10 mouse cellular contexts compared by ENCODE assay signal in the genomic region with DNA sequence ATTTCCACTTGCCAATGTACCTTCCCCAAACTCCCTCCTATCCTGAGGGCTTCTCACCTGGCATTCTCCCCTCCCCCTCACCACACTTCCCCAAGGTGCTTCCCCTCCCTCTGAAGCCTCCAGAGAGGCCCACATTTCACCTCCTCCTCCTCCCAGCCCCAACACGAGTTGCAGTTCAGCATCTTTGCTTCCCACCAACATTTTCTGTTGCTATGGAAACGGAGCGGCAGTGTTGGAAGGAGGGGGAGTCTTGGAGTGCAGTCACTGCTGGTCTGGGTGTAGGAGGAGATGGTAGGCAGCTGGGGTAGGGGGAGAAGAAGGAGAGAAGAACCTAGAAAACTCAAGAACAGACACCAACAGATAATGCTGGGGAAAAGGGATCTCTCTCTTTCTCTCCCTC.
DNase-seq lines count a peak whose midpoint lies in the region; ATAC-seq and TF ChIP-seq lines count a peak whose summit lies in the region.
"Had no signal": no experiment of that assay in that cellular context is flagged by ENCODE, and none has a peak within 500 bp of the region (broad histone marks: within the 10 kb centered on the region; RNA-seq: fewer than 3 reads in every experiment).

No protein-coding gene starts in this region.

- H3K9me3 ChIP-seq in forebrain, embryonic 10.5 days = no peaks in the 10 kb centered on the region
- H3K9me3 ChIP-seq in neural tube, embryonic 14.5 days (ENCODE audit: control insufficient read depth, low read length) = no peaks in the 10 kb centered on the region

- TF ChIP-seq CTCF in left cerebral cortex, adult 2 months (IDR thresholded peaks at IDR 0.05) = no peak
- TF ChIP-seq CTCF in lung, adult 2 months (IDR thresholded peaks at IDR 0.05; ENCODE audit: insufficient read depth, low read length) = no peak

- ATAC-seq in neural tube, embryonic 14.5 days (ENCODE audit: low read depth) = peak; percentile 92

- H3K27ac ChIP-seq in forebrain, embryonic 10.5 days = peak overlapping the region; percentile 26
- peak overlapping the region; percentile 82; the same call in 1 of the 2 replicates for H3K27ac ChIP-seq in left cerebral cortex, adult 2 months
- no peak overlapping the region; the same call in 1 of the 2 replicates for H3K27ac ChIP-seq in neural tube, embryonic 14.5 days (ENCODE audit: low read depth, low read length)

- peak; percentile 69 for DNase-seq in embryo, embryonic 10.5 days (ENCODE audit: low spot score)
- peak; percentile 30 for DNase-seq in forebrain, embryonic 10.5 days (ENCODE audit: extremely low spot score, low spot score)
- DNase-seq in left cerebral cortex, adult 2 months (ENCODE audit: extremely low spot score in 1 of 2, low spot score in 2 of 2) = peak; percentile 54 to 65
- no peak for DNase-seq in lung, adult 2 months
- no peak for DNase-seq in gastrocnemius, postnatal 4 days (ENCODE audit: low spot score in 2 of 2)
- DNase-seq in heart, adult 8-10 months (ENCODE audit: low spot score) = no peak
- DNase-seq: kidney, adult 2 months; thymus, postnatal 25 days had no signal

- TF ChIP-seq POLR2A in lung, adult 2 months (IDR thresholded peaks at IDR 0.05; ENCODE audit: borderline replicate concordance, extremely low read depth, low read depth, low read length) = no peak

- H3K4me2 ChIP-seq in neural tube, embryonic 14.5 days (ENCODE audit: low read depth, low read length) = no peak overlapping the region

- H3K9ac ChIP-seq in neural tube, embryonic 14.5 days (replicated peaks; ENCODE audit: low read depth, low read length) = no peak overlapping the region

- H3K4me3 ChIP-seq in forebrain, embryonic 10.5 days = no peak overlapping the region
- no peak overlapping the region for H3K4me3 ChIP-seq in left cerebral cortex, adult 2 months
- H3K4me3 ChIP-seq in neural tube, embryonic 14.5 days (ENCODE audit: low read depth, low read length) = no peak overlapping the region
- H3K4me3 ChIP-seq in lung, adult 2 months (replicated peaks; ENCODE audit: extremely low read depth, low read depth, low read length) = no peak overlapping the region
- H3K4me3 ChIP-seq: erythroblast, embryonic 14.5 days had no signal

- no peaks in the 10 kb centered on the region for H3K27me3 ChIP-seq in forebrain, embryonic 10.5 days (ENCODE audit: poor library complexity, severe bottlenecking)
- no peaks in the 10 kb centered on the region for H3K27me3 ChIP-seq in neural tube, embryonic 14.5 days (ENCODE audit: control insufficient read depth, insufficient read depth, low read length)

- intact Hi-C loops in left cerebral cortex, adult 2 months (cut with DNase I) = loop anchor here (2.0 kb wide), 2 partner anchors 19 to 81 kb away; no protein-coding TSS in a partner anchor

- no peaks in the 10 kb centered on the region for H3K36me3 ChIP-seq in forebrain, embryonic 10.5 days (replicated peaks)
- no peaks in the 10 kb centered on the region for H3K36me3 ChIP-seq in neural tube, embryonic 14.5 days (ENCODE audit: control insufficient read depth, insufficient read depth, low read length)

- peaks cover 13% of the 10 kb centered on the region for H3K4me1 ChIP-seq in forebrain, embryonic 10.5 days
- H3K4me1 ChIP-seq in neural tube, embryonic 14.5 days (ENCODE audit: control insufficient read depth, insufficient read depth, low read length) = peaks cover 4% of the 10 kb centered on the region; the same call in 1 of the 2 replicates
- no peaks in the 10 kb centered on the region for H3K4me1 ChIP-seq in lung, adult 2 months (ENCODE audit: control insufficient read depth, insufficient read depth, low read length)

- WGBS in forebrain, embryonic 10.5 days = 16% methylated on average over 3 of the region's 3 CpGs
- WGBS in neural tube, embryonic 14.5 days = 12% methylated on average over 3 of the region's 3 CpGs
- 19% methylated on average over 3 of the region's 3 CpGs for WGBS in lung, adult 2 months

Comparison
In these comparisons a context has a peak if more than half of its experiments do, and no peak if none do; other contexts are left out.
1. DNase-seq: peak in embryo, embryonic 10.5 days (single experiment), forebrain, embryonic 10.5 days (single experiment) and left cerebral cortex, adult 2 months (2 of 2); none in lung, adult 2 months (single experiment), gastrocnemius, postnatal 4 days (0 of 2) and heart, adult 8-10 months (single experiment).